Mouse (Mus musculus): ENCODE measurements around the gene Elof1.

- TF ChIP-seq USF1 (IDR thresholded peaks at IDR 0.05; ENCODE audit: low read depth) (no peak), E2F4 (IDR thresholded peaks at IDR 0.05; ENCODE audit: insufficient read depth) (no peak), MAX (IDR thresholded peaks at IDR 0.05; ENCODE audit: low read depth) (no peak), TCF3 (IDR thresholded peaks at IDR 0.05; ENCODE audit: insufficient read length, low read depth) (no peak)
Observed at GRCm38 (mm10) chr9:22072276-22072675, 44.7 kb downstream of the Elof1 start.
